18 mouse cellular contexts compared by ENCODE assay signal in genomic region chr1:185670029-185670741, GRCm38 (mm10).
DNase-seq lines count a peak whose midpoint lies in the region; ATAC-seq lines count a peak whose summit lies in the region.
"Had no signal": no experiment of that assay in that cellular context is flagged by ENCODE, and none has a peak within 500 bp of the region (broad histone marks: within the 10 kb centered on the region; RNA-seq: fewer than 3 reads in every experiment).

No protein-coding gene starts in this region.

- no peaks in the 10 kb centered on the region for H3K36me3 ChIP-seq in hindbrain, embryonic 12.5 days
- H3K36me3 ChIP-seq in hindbrain, embryonic 10.5 days = no peaks in the 10 kb centered on the region
- H3K36me3 ChIP-seq in embryonic facial prominence, embryonic 10.5 days (replicated peaks) = no peaks in the 10 kb centered on the region
- no peaks in the 10 kb centered on the region for H3K36me3 ChIP-seq in limb, embryonic 10.5 days
- H3K36me3 ChIP-seq: heart, embryonic 15.5 days; hindbrain, embryonic 13.5 days; midbrain, embryonic 12.5 days; neural tube, embryonic 13.5 days had no signal

- ATAC-seq in hindbrain, embryonic 12.5 days (ENCODE audit: low FRiP score) = no peak
- ATAC-seq: intestine, embryonic 16.5 days had no signal

- no peak overlapping the region for H3K9ac ChIP-seq in hindbrain, embryonic 12.5 days
- H3K9ac ChIP-seq: heart, embryonic 15.5 days; hindbrain, embryonic 13.5 days; midbrain, embryonic 12.5 days; neural tube, embryonic 13.5 days had no signal

- no peak for DNase-seq in hindbrain, embryonic 10.5 days (ENCODE audit: low spot score)
- peak; percentile 8 for DNase-seq in MN1 (ENCODE audit: low spot score)
- DNase-seq in embryonic facial prominence, embryonic 10.5 days (ENCODE audit: low spot score) = no peak
- no peak for DNase-seq in limb, embryonic 10.5 days (ENCODE audit: low spot score)
- no peak for DNase-seq in cerebellum, postnatal 36 days
- DNase-seq in adrenal gland, postnatal 14 days = no peak
- DNase-seq in gastrocnemius, postnatal 10 days = no peak
- DNase-seq: adrenal gland, adult 2 months; B cell, adult 2 months; cerebellum, adult 9-11 months; kidney, postnatal 4 days; lung, adult 18-20 months had no signal

- no peak overlapping the region for H3K4me3 ChIP-seq in hindbrain, embryonic 12.5 days
- H3K4me3 ChIP-seq in hindbrain, embryonic 10.5 days = no peak overlapping the region
- no peak overlapping the region for H3K4me3 ChIP-seq in embryonic facial prominence, embryonic 10.5 days
- no peak overlapping the region for H3K4me3 ChIP-seq in limb, embryonic 10.5 days
- H3K4me3 ChIP-seq: heart, embryonic 15.5 days; hindbrain, embryonic 13.5 days; midbrain, embryonic 12.5 days; neural tube, embryonic 13.5 days had no signal

- no peak overlapping the region for H3K4me2 ChIP-seq in hindbrain, embryonic 12.5 days (replicated peaks)
- H3K4me2 ChIP-seq: heart, embryonic 15.5 days; hindbrain, embryonic 13.5 days; midbrain, embryonic 12.5 days; neural tube, embryonic 13.5 days had no signal

- peak overlapping the region; percentile 23; the same call in 1 of the 2 replicates for H3K27ac ChIP-seq in hindbrain, embryonic 12.5 days
- no peak overlapping the region for H3K27ac ChIP-seq in hindbrain, embryonic 10.5 days
- peak overlapping the region; percentile 25; the same call in 1 of the 2 replicates for H3K27ac ChIP-seq in embryonic facial prominence, embryonic 10.5 days (replicated peaks)
- peak overlapping the region; percentile 59 for H3K27ac ChIP-seq in limb, embryonic 10.5 days
- H3K27ac ChIP-seq: heart, embryonic 15.5 days; hindbrain, embryonic 13.5 days; midbrain, embryonic 12.5 days; neural tube, embryonic 13.5 days had no signal

- H3K9me3 ChIP-seq in hindbrain, embryonic 12.5 days (replicated peaks) = no peaks in the 10 kb centered on the region
- H3K9me3 ChIP-seq in hindbrain, embryonic 10.5 days = no peaks in the 10 kb centered on the region
- H3K9me3 ChIP-seq in embryonic facial prominence, embryonic 10.5 days = no peaks in the 10 kb centered on the region
- no peaks in the 10 kb centered on the region for H3K9me3 ChIP-seq in limb, embryonic 10.5 days (replicated peaks)
- H3K9me3 ChIP-seq: heart, embryonic 15.5 days; hindbrain, embryonic 13.5 days; midbrain, embryonic 12.5 days; neural tube, embryonic 13.5 days had no signal

- H3K4me1 ChIP-seq in hindbrain, embryonic 12.5 days = 0 out of 2 replicates have a peak, but pooled peaks cover 7% of the 10 kb centered on the region
- H3K4me1 ChIP-seq in hindbrain, embryonic 10.5 days (replicated peaks) = 0 out of 2 replicates have a peak, but pooled peaks cover 12% of the 10 kb centered on the region
- peaks cover 35% of the 10 kb centered on the region for H3K4me1 ChIP-seq in embryonic facial prominence, embryonic 10.5 days
- H3K4me1 ChIP-seq in limb, embryonic 10.5 days = peaks cover 64% of the 10 kb centered on the region
- H3K4me1 ChIP-seq: heart, embryonic 15.5 days; hindbrain, embryonic 13.5 days; midbrain, embryonic 12.5 days; neural tube, embryonic 13.5 days had no signal

- 67% methylated on average over 5 of the region's 5 CpGs for WGBS in hindbrain, embryonic 12.5 days
- WGBS in hindbrain, embryonic 10.5 days = 82% methylated on average over 5 of the region's 5 CpGs
- WGBS in embryonic facial prominence, embryonic 10.5 days = 81% methylated on average over 5 of the region's 5 CpGs
- WGBS in limb, embryonic 10.5 days = 66% methylated on average over 5 of the region's 5 CpGs

- H3K27me3 ChIP-seq in hindbrain, embryonic 12.5 days = no peaks in the 10 kb centered on the region
- H3K27me3 ChIP-seq in hindbrain, embryonic 10.5 days (ENCODE audit: insufficient read depth, poor library complexity, severe bottlenecking) = no peaks in the 10 kb centered on the region
- H3K27me3 ChIP-seq in embryonic facial prominence, embryonic 10.5 days (replicated peaks; ENCODE audit: low read depth, poor library complexity, severe bottlenecking) = no peaks in the 10 kb centered on the region
- no peaks in the 10 kb centered on the region for H3K27me3 ChIP-seq in limb, embryonic 10.5 days (ENCODE audit: low read depth, poor library complexity, severe bottlenecking)
- H3K27me3 ChIP-seq: heart, embryonic 15.5 days; hindbrain, embryonic 13.5 days; midbrain, embryonic 12.5 days; neural tube, embryonic 13.5 days had no signal
